Mouse (Mus musculus) limb, embryonic 15.5 days (tissue): ENCODE results near the gene Pcolce. TPM values are rescaled to one million over a fixed set of nuclear protein-coding genes. Genes with fewer than 3 reads are reported as not detected.

Experiments used
- ATAC-seq: fragments of 200-750 bp; cut with Nextera tagmentation; 2 replicates; pipeline ENCODE4 v1.8.0; 2017; ENCODE audit warnings: low read depth, moderate TSS enrichment; ENCODE audit not compliant: insufficient number of reproducible peaks, low FRiP score, low TSS enrichment
- H3K27ac ChIP-seq: fragments of 300-500 bp; sonication (generic); 2 replicates; pipeline ENCODE4 v1.5.1; 2015; ENCODE audit warnings: moderate library complexity, mild to moderate bottlenecking, inconsistent platforms
- H3K27me3 ChIP-seq: fragments of 300-500 bp; sonication (generic); 2 replicates; pipeline ENCODE4 v1.6.1; 2015; ENCODE audit warnings: inconsistent platforms
- H3K36me3 ChIP-seq: fragments of 300-500 bp; sonication (generic); 2 replicates; pipeline ENCODE4 v1.6.1; 2015; ENCODE audit warnings: inconsistent platforms
- H3K4me1 ChIP-seq: fragments of 300-500 bp; sonication (generic); 2 replicates; pipeline ENCODE4 v1.6.1; 2015; ENCODE audit warnings: inconsistent platforms
- H3K4me2 ChIP-seq: fragments of 300-500 bp; sonication (generic); 2 replicates; pipeline ENCODE4 v1.6.1; 2015; ENCODE audit warnings: mild to moderate bottlenecking, inconsistent platforms
- H3K4me3 ChIP-seq: fragments of 300-500 bp; sonication (generic); 2 replicates; pipeline ENCODE4 v1.5.1; 2015; ENCODE audit warnings: mild to moderate bottlenecking, inconsistent platforms
- H3K9ac ChIP-seq: fragments of 300-500 bp; sonication (generic); 2 replicates; pipeline ENCODE4 v1.6.1; 2015; ENCODE audit warnings: inconsistent platforms
- H3K9me3 ChIP-seq: fragments of 300-500 bp; sonication (generic); 2 replicates; pipeline ENCODE4 v1.6.1; 2016; ENCODE audit warnings: inconsistent platforms
- WGBS: fragments of 180-500 bp; shearing (Covaris S2); methylation state at CpG from one replicate; pipeline ENCODE4 v1.1.7; 2015; 5-methylcytosine and 5-hydroxymethylcytosine counted together
- polyA plus RNA-seq: library from polyadenylated mRNA; unstranded; fragments of >200 nt; fragmentation: Nextera tagmentation; extraction: Ambion mirVana; gene quantifications from 2 replicates; pipeline ENCODE4 v1.2.1, GENCODE M21; 2015

The Pcolce gene
- polyA plus RNA-seq, 1 experiment from 2014 or later, result 303 TPM

- peak overlapping the region; percentile 50 for H3K27ac ChIP-seq
- peak overlapping the region; percentile 62 for H3K4me2 ChIP-seq
- no peaks in the 10 kb centered on the region for H3K9me3 ChIP-seq
- ATAC-seq, result 0 out of 2 replicates have a peak, but pooled peaks have one; percentile 37
- peak overlapping the region; percentile 40 for H3K4me3 ChIP-seq
- WGBS, result 17% methylated on average over 27 of the region's 27 CpGs
- peaks cover 16% of the 10 kb centered on the region for H3K27me3 ChIP-seq
- no peaks in the 10 kb centered on the region for H3K36me3 ChIP-seq
- H3K9ac ChIP-seq, result 0 out of 2 replicates have a peak overlapping the region, but pooled peaks have one; percentile 0
- peaks cover 22% of the 10 kb centered on the region; the same call in 1 of the 2 replicates for H3K4me1 ChIP-seq
These were observed 29.9 kb downstream of the Pcolce start for GRCm38 (mm10) chr5:137583670-137584169.

- Histone ChIP-seq H3K36me3 (no peaks in the 10 kb centered on the region), H3K4me3 (no peak overlapping the region), H3K4me2 (no peak overlapping the region), H3K9ac (no peak overlapping the region), H3K4me1 (peaks cover 22% of the 10 kb centered on the region; the same call in 1 of the 2 replicates), H3K27me3 (peaks cover 16% of the 10 kb centered on the region), H3K9me3 (no peaks in the 10 kb centered on the region), H3K27ac (no peak overlapping the region)
- 28% methylated on average over 8 of the region's 8 CpGs for WGBS
- no peak for ATAC-seq
These were observed 30.9 kb downstream of the Pcolce start for GRCm38 (mm10) chr5:137582702-137583101.

DNA sequence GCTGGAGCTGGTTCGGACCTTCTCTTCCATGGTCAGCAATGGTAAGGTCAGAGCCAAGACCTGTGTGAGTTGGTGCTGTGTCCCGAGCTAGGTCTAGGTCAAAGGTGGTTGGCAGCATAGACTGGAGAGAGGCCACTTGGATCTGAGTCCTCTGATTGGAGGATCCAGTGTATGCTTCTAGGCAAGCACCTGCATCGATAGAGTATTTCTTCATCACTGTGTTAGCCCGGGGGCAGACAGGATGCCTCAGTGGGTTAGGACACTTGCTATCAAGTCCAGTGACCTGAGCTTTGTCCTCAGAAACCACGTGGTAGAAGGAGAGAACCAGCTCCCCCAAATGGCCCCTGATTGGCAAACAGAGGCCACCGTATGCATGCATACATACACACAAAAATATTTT lies 33.3 kb downstream of the Pcolce start:
- no peak for ATAC-seq
- Histone ChIP-seq H3K9ac (no peak overlapping the region), H3K27me3 (peaks cover 16% of the 10 kb centered on the region), H3K9me3 (no peaks in the 10 kb centered on the region), H3K4me1 (peaks cover 22% of the 10 kb centered on the region; the same call in 1 of the 2 replicates), H3K36me3 (no peaks in the 10 kb centered on the region), H3K4me3 (no peak overlapping the region), H3K4me2 (no peak overlapping the region), H3K27ac (no peak overlapping the region)
- WGBS, result 79% methylated on average over 6 of the region's 6 CpGs

GRCm38 (mm10) chr5:137574470-137574901 lies 39.1 kb downstream of the Pcolce start:
- Histone ChIP-seq H3K4me2 (peak overlapping the region; percentile 41), H3K9ac (no peak overlapping the region), H3K9me3 (no peaks in the 10 kb centered on the region), H3K4me1 (peaks cover 10% of the 10 kb centered on the region), H3K27ac (no peak overlapping the region), H3K4me3 (peak overlapping the region; percentile 25), H3K27me3 (peaks cover 15% of the 10 kb centered on the region), H3K36me3 (no peaks in the 10 kb centered on the region)
- no peak for ATAC-seq
- WGBS, result 6% methylated on average over 27 of the region's 27 CpGs

DNA sequence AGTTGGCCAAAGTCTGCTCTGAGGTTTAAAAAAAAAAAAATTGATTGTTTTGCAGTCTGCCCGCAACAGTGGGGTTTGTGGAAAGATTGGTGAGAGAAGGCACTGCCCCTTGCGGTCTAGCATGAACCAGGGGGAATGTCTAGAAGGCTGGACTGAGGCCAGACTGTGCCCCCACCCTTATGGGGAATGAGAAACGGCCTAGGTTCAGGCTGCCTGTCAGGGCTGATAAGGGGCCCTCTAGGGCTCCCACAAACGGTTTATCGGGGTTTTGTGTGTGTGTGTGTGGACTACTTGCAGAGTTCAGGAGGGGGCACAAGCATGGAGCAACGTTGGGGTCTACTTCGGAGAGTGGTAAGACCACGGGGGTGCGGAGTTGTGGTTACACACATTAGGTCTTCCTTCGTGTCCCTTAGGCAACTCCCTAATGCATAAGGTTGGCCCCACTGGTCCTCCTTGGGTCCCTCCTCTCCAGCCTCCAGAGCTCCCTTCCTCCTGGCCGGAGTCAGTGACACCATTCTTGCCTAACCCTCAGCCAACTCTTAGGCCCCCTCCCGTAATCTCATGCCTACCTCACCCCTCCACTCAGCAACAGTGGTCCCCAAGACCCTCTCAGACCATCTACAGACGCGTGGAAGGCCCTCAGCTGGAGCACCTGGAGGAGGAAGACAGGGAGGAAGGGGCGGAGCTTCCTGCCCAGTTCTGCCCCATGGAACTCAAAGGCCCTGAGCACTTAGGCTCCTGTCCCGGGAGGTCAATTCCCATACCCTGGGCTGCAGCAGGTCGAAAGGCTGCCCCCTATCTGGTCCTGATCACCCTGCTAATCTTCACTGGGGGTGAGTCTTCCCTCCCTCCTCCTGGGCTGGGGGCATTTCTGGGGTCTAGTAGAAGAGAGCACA lies 42.6 kb downstream of the Pcolce start:
- no peak overlapping the region for H3K4me2 ChIP-seq
- H3K4me1 ChIP-seq, result peaks cover 10% of the 10 kb centered on the region
- no peaks in the 10 kb centered on the region for H3K36me3 ChIP-seq
- H3K4me3 ChIP-seq, result no peak overlapping the region
- ATAC-seq, result no peak
- peaks cover 15% of the 10 kb centered on the region for H3K27me3 ChIP-seq
- H3K9me3 ChIP-seq, result no peaks in the 10 kb centered on the region
- WGBS, result 76% methylated on average over 17 of the region's 17 CpGs
- no peak overlapping the region for H3K9ac ChIP-seq
- no peak overlapping the region for H3K27ac ChIP-seq

GRCm38 (mm10) chr5:137570181-137570580 lies 43.4 kb downstream of the Pcolce start:
- H3K4me2 ChIP-seq, result no peak overlapping the region
- WGBS, result 54% methylated on average over 7 of the region's 7 CpGs
- peaks cover 15% of the 10 kb centered on the region for H3K27me3 ChIP-seq
- no peak overlapping the region for H3K4me3 ChIP-seq
- H3K9ac ChIP-seq, result no peak overlapping the region
- peaks cover 10% of the 10 kb centered on the region for H3K4me1 ChIP-seq
- no peaks in the 10 kb centered on the region for H3K9me3 ChIP-seq
- no peak for ATAC-seq
- no peak overlapping the region for H3K27ac ChIP-seq
- no peaks in the 10 kb centered on the region for H3K36me3 ChIP-seq

- Histone ChIP-seq H3K27ac (no peak within 1 kb of the TSS), H3K9me3 (no peaks in the 10 kb centered on the region), H3K9ac (no peak within 1 kb of the TSS), H3K4me1 (peaks cover 9% of the 10 kb centered on the region), H3K4me2 (no peak within 1 kb of the TSS), H3K4me3 (no peak within 1 kb of the TSS), H3K27me3 (peaks cover 14% of the 10 kb centered on the region), H3K36me3 (no peaks in the 10 kb centered on the region)
- ATAC-seq, result no peak
- WGBS, result 26% methylated on average over 9 of the region's 9 CpGs
These were observed 43.9 kb downstream of the Pcolce start, which contains the start of gene Tfr2 for GRCm38 (mm10) chr5:137569665-137570064. Gene Tfr2 (plus strand): TSS chr5:137569840.

- no peak overlapping the region for H3K4me2 ChIP-seq
- H3K27ac ChIP-seq, result no peak overlapping the region
- 63% methylated on average over 11 of the region's 12 CpGs for WGBS
- no peak overlapping the region for H3K9ac ChIP-seq
- H3K4me3 ChIP-seq, result no peak overlapping the region
- H3K27me3 ChIP-seq, result peaks cover 7% of the 10 kb centered on the region; the same call in 1 of the 2 replicates
- no peak for ATAC-seq
- peaks cover 4% of the 10 kb centered on the region; the same call in 1 of the 2 replicates for H3K4me1 ChIP-seq
- H3K9me3 ChIP-seq, result no peaks in the 10 kb centered on the region
- H3K36me3 ChIP-seq, result no peaks in the 10 kb centered on the region
These were observed 44.6 kb downstream of the Pcolce start for GRCm38 (mm10) chr5:137569031-137569430.

- Histone ChIP-seq H3K27ac (no peak overlapping the region), H3K27me3 (0 out of 2 replicates have a peak, but pooled peaks cover 3% of the 10 kb centered on the region), H3K4me2 (no peak overlapping the region), H3K4me3 (no peak overlapping the region), H3K9ac (no peak overlapping the region), H3K9me3 (no peaks in the 10 kb centered on the region), H3K4me1 (peaks cover 4% of the 10 kb centered on the region; the same call in 1 of the 2 replicates), H3K36me3 (no peaks in the 10 kb centered on the region)
- ATAC-seq, result no peak
- WGBS, result 86% methylated on average over 8 of the region's 8 CpGs
These were observed 45.3 kb downstream of the Pcolce start for GRCm38 (mm10) chr5:137568223-137568798.

- no peak overlapping the region for H3K4me3 ChIP-seq
- no peak for ATAC-seq
- no peaks in the 10 kb centered on the region for H3K27me3 ChIP-seq
- 90% methylated on average over 5 of the region's 5 CpGs for WGBS
- H3K9ac ChIP-seq, result no peak overlapping the region
- peaks cover 4% of the 10 kb centered on the region; the same call in 1 of the 2 replicates for H3K4me1 ChIP-seq
- H3K4me2 ChIP-seq, result no peak overlapping the region
- no peaks in the 10 kb centered on the region for H3K9me3 ChIP-seq
- no peaks in the 10 kb centered on the region for H3K36me3 ChIP-seq
- no peak overlapping the region for H3K27ac ChIP-seq
These were observed 47.2 kb downstream of the Pcolce start for GRCm38 (mm10) chr5:137566416-137566815.

DNA sequence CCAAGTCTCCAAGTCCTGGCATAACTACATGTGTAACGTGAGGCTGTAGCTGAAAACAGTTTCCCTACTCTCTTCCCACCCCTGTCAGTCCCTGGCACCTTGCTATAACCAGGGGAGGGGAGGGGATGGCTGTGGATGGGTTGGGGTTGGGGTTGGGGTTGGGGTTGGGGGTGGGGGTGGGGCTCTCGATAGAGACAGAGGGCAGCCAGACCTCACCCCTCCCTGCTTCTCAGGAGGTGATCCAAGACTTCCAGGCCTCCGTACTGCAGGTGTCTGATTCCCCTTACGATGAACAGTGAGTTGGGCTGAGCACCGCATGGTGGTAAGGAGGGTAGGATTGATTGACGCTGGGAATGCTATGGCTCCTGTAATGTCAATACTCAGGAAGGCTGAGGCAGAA lies 47.8 kb downstream of the Pcolce start:
- Histone ChIP-seq H3K4me1 (peaks cover 4% of the 10 kb centered on the region; the same call in 1 of the 2 replicates), H3K9ac (no peak overlapping the region), H3K36me3 (no peaks in the 10 kb centered on the region), H3K27ac (no peak overlapping the region), H3K27me3 (no peaks in the 10 kb centered on the region), H3K4me3 (no peak overlapping the region), H3K4me2 (no peak overlapping the region), H3K9me3 (no peaks in the 10 kb centered on the region)
- no peak for ATAC-seq
- 62% methylated on average over 6 of the region's 6 CpGs for WGBS

DNA sequence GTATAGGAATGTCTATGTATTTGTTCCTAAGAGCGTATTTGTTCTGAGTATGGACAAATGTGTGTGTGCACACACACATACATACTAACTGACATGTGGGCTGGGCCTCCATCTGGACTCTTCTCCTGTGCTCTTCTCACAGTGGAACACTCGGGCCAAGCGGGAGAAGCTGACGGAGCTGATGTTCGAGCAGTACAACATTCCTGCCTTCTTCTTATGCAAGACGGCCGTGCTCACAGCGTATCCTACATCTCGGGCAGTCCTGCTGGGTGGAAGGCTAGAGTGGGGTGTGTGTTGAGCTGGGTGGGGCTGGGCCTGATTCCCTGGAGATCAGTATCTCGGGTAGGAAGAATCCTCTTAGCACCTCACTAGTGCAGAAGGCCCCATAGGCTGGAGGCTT lies 50.6 kb downstream of the Pcolce start:
- Histone ChIP-seq H3K9me3 (no peaks in the 10 kb centered on the region), H3K27ac (no peak overlapping the region), H3K9ac (no peak overlapping the region), H3K4me1 (no peaks in the 10 kb centered on the region), H3K36me3 (no peaks in the 10 kb centered on the region), H3K4me2 (no peak overlapping the region), H3K4me3 (no peak overlapping the region), H3K27me3 (no peaks in the 10 kb centered on the region)
- 63% methylated on average over 10 of the region's 10 CpGs for WGBS
- no peak for ATAC-seq
